Mouse (Mus musculus) megakaryocyte, embryonic 14.5 days (primary cell): Measurements from ENCODE around the gene Olfr993. TPM values are rescaled to one million over a fixed set of nuclear protein-coding genes. Genes with fewer than 3 reads are reported as not detected.

ENCODE experiments used
- H3K27me3 ChIP-seq: replicated peaks from 2 replicates; pipeline ENCODE3; 2012; ENCODE audit warnings: inconsistent platforms
- H3K36me3 ChIP-seq: replicated peaks from 2 replicates; pipeline ENCODE3; 2012; ENCODE audit warnings: low read length, inconsistent platforms, mixed read lengths
- H3K4me1 ChIP-seq: 2 replicates; pipeline ENCODE4 v1.6.1; 2012; ENCODE audit warnings: inconsistent platforms
- H3K4me3 ChIP-seq: replicated peaks from 2 replicates; pipeline ENCODE3; 2012; ENCODE audit warnings: moderate library complexity, mild to moderate bottlenecking, inconsistent platforms
- H3K9me3 ChIP-seq: 2 replicates; pipeline ENCODE4 v1.6.1; 2012; ENCODE audit warnings: inconsistent platforms
- FLI1 ChIP-seq: IDR thresholded peaks from 2 replicates; pipeline ENCODE4 v1.6.1; 2012; ENCODE audit warnings: low read length, inconsistent platforms, mixed read lengths
- GATA1 ChIP-seq: IDR thresholded peaks from 3 replicates; pipeline ENCODE4 v1.6.1; 2012; ENCODE audit warnings: mixed read lengths, low read length, inconsistent platforms, borderline replicate concordance
- polyA plus RNA-seq: library from polyadenylated mRNA; stranded (reverse); fragments of >175 nt; gene quantifications from 2 replicates; pipeline ENCODE4 v1.2.3, GENCODE M21; 2012; ENCODE audit warnings: low replicate concordance; ENCODE audit not compliant: insufficient read depth

The Olfr993 gene
- polyA plus RNA-seq: not detected in 2 replicates

GRCm38 (mm10) chr2:85414777-85415176 lies at the start of gene Olfr993:
Gene Olfr993, minus strand, starts transcription at chr2:85414877.
- Histone ChIP-seq H3K9me3 (no peaks in the 10 kb centered on the region), H3K36me3 (no peaks in the 10 kb centered on the region), H3K4me3 (no peak within 1 kb of the TSS), H3K27me3 (no peaks in the 10 kb centered on the region), H3K4me1 (no peaks in the 10 kb centered on the region)
- no peak for TF ChIP-seq FLI1
- no peak for TF ChIP-seq GATA1

GRCm38 (mm10) chr2:85443539-85443938 lies 28.9 kb upstream of the Olfr993 start, which contains the start of gene Olfr995:
Gene Olfr995, minus strand, starts transcription at chr2:85443639.
- no peaks in the 10 kb centered on the region for H3K4me1 ChIP-seq
- no peaks in the 10 kb centered on the region for H3K36me3 ChIP-seq
- no peaks in the 10 kb centered on the region for H3K9me3 ChIP-seq
- no peaks in the 10 kb centered on the region for H3K27me3 ChIP-seq
- H3K4me3 ChIP-seq: no peak within 1 kb of the TSS
- no peak for TF ChIP-seq GATA1
- TF ChIP-seq FLI1: no peak

- Histone ChIP-seq H3K36me3 (no peaks in the 10 kb centered on the region), H3K4me3 (no peak overlapping the region), H3K9me3 (no peaks in the 10 kb centered on the region), H3K4me1 (no peaks in the 10 kb centered on the region), H3K27me3 (no peaks in the 10 kb centered on the region)
- TF ChIP-seq GATA1: no peak
- TF ChIP-seq FLI1: no peak
Observed at GRCm38 (mm10) chr2:85442546-85442945, 27.9 kb upstream of the Olfr993 start.

- Histone ChIP-seq H3K27me3 (no peaks in the 10 kb centered on the region), H3K36me3 (no peaks in the 10 kb centered on the region)
- TF ChIP-seq FLI1 (no peak), GATA1 (no peak)
Observed at GRCm38 (mm10) chr2:85436351-85436750, 21.7 kb upstream of the Olfr993 start, which contains the start of gene Olfr994. Gene Olfr994, minus strand, starts transcription at chr2:85436451.

GRCm38 (mm10) chr2:85425893-85426292 lies 11.2 kb upstream of the Olfr993 start:
- H3K4me1 ChIP-seq: no peaks in the 10 kb centered on the region
- H3K27me3 ChIP-seq: no peaks in the 10 kb centered on the region
- H3K4me3 ChIP-seq: no peak overlapping the region
- peaks cover 4% of the 10 kb centered on the region; the same call in 1 of the 2 replicates for H3K9me3 ChIP-seq
- TF ChIP-seq GATA1 (no peak), FLI1 (no peak)
- no peaks in the 10 kb centered on the region for H3K36me3 ChIP-seq

More at GRCm38 (mm10) chr2:85436351-85436750, 21.7 kb upstream of the Olfr993 start, which contains the start of gene Olfr994:
- H3K9me3 ChIP-seq: no peaks in the 10 kb centered on the region
- H3K4me3 ChIP-seq: no peak within 1 kb of the TSS
- H3K4me1 ChIP-seq: no peaks in the 10 kb centered on the region

- TF ChIP-seq GATA1 (no peak), FLI1 (no peak)
- H3K36me3 ChIP-seq: no peaks in the 10 kb centered on the region
- no peaks in the 10 kb centered on the region for H3K27me3 ChIP-seq
Observed at GRCm38 (mm10) chr2:85409369-85409768, 5.3 kb downstream of the Olfr993 start, which contains the start of gene Olfr992. Gene Olfr992, minus strand, starts transcription at chr2:85409469.

More at GRCm38 (mm10) chr2:85409369-85409768, 5.3 kb downstream of the Olfr993 start, which contains the start of gene Olfr992:
- no peak within 1 kb of the TSS for H3K4me3 ChIP-seq
- no peaks in the 10 kb centered on the region for H3K4me1 ChIP-seq
- no peaks in the 10 kb centered on the region for H3K9me3 ChIP-seq

Other genes with a start within 250 kb of the Olfr993 start
- gene Lrrc55, start 217.7 kb downstream of the Olfr993 start, polyA plus RNA-seq: not detected in 2 replicates
- gene Olfr987, start 75.6 kb downstream of the Olfr993 start, polyA plus RNA-seq: not detected in 2 replicates
- gene Olfr988, start 51.6 kb downstream of the Olfr993 start, polyA plus RNA-seq: not detected in 2 replicates
- gene Olfr992, start 5.4 kb downstream of the Olfr993 start, polyA plus RNA-seq: not detected in 2 replicates
- not detected in 2 replicates for gene Olfr994, start 21.6 kb upstream of the Olfr993 start, polyA plus RNA-seq
- gene Olfr995, start 28.8 kb upstream of the Olfr993 start, polyA plus RNA-seq: not detected in 2 replicates
- gene 4833423E24Rik, start 104.1 kb upstream of the Olfr993 start, polyA plus RNA-seq: not detected in 2 replicates
- gene Olfr996, start 164.3 kb upstream of the Olfr993 start, polyA plus RNA-seq: not detected in 2 replicates
- gene Olfr998, start 174.1 kb upstream of the Olfr993 start, polyA plus RNA-seq: 3.0 TPM in 1 of 2 replicates, not detected in the other
- not detected in 2 replicates for gene Olfr1000, start 197.0 kb upstream of the Olfr993 start, polyA plus RNA-seq
- gene Olfr1002, start 235.8 kb upstream of the Olfr993 start, polyA plus RNA-seq: not detected in 2 replicates
- not detected in 2 replicates for gene Olfr154, start 249.6 kb upstream of the Olfr993 start, polyA plus RNA-seq